Mouse (Mus musculus) lung, embryonic 14.5 days (tissue): ENCODE measurements at regions not wholly inside any gene's neighbourhood (a gene's known extent, or its start where the extent isn't known, plus 50 kb on each side); places are given as distances from the start of the nearest gene placed in this dataset.

Experiments used
- ATAC-seq: fragments of 200-750 bp; cut with Nextera tagmentation; 2 replicates; pipeline ENCODE4 v1.8.0; 2017; ENCODE audit warnings: mild to moderate bottlenecking, moderate TSS enrichment, moderate library complexity; ENCODE audit not compliant: insufficient read depth
- DNase-seq: peaks from one replicate; pipeline ENCODE4 v3.0.0-alpha.2; 2015
- H3K27ac ChIP-seq: fragments of 300-500 bp; sonication (generic); 2 replicates; pipeline ENCODE4 v1.5.1; 2014; ENCODE audit warnings: low read depth, mild to moderate bottlenecking, moderate library complexity
- H3K27me3 ChIP-seq: fragments of 300-500 bp; sonication (generic); 2 replicates; pipeline ENCODE4 v1.6.1; 2014; ENCODE audit warnings: low read length, control low read depth; ENCODE audit not compliant: insufficient read depth
- H3K36me3 ChIP-seq: fragments of 300-500 bp; sonication (generic); 2 replicates; pipeline ENCODE4 v1.6.1; 2014; ENCODE audit warnings: control low read depth; ENCODE audit not compliant: insufficient read depth
- H3K4me1 ChIP-seq: fragments of 300-500 bp; sonication (generic); 2 replicates; pipeline ENCODE4 v1.6.1; 2014; ENCODE audit warnings: antibody characterized with exemption, control low read depth; ENCODE audit not compliant: insufficient read depth
- H3K4me2 ChIP-seq: fragments of 300-500 bp; sonication (generic); 2 replicates; pipeline ENCODE4 v1.6.1; 2014; ENCODE audit warnings: mild to moderate bottlenecking
- H3K4me3 ChIP-seq: fragments of 300-500 bp; sonication (generic); 2 replicates; pipeline ENCODE4 v1.5.1; 2014; ENCODE audit warnings: low read depth, low read length
- H3K9ac ChIP-seq: fragments of 300-500 bp; sonication (generic); 2 replicates; pipeline ENCODE4 v1.6.1; 2014
- H3K9me3 ChIP-seq: fragments of 300-500 bp; sonication (generic); 2 replicates; pipeline ENCODE4 v1.6.1; 2016; ENCODE audit warnings: low read depth, low read length, control low read depth
- CTCF ChIP-seq: IDR thresholded peaks from 2 replicates; pipeline ENCODE4 v1.5.1; 2016; ENCODE audit warnings: antibody characterized with exemption, low read depth
- WGBS: fragments of 180-500 bp; shearing (Covaris S2); extraction: QIAGEN DNeasy Blood & Tissue Kit; methylation state at CpG from one replicate; pipeline ENCODE4 v1.1.7; 2014; 5-methylcytosine and 5-hydroxymethylcytosine counted together

- Histone ChIP-seq H3K4me2 (no peak overlapping the region), H3K36me3 (no peaks in the 10 kb centered on the region), H3K4me3 (no peak overlapping the region), H3K9ac (no peak overlapping the region), H3K27me3 (no peaks in the 10 kb centered on the region), H3K9me3 (no peaks in the 10 kb centered on the region), H3K27ac (no peak overlapping the region), H3K4me1 (no peaks in the 10 kb centered on the region)
- TF ChIP-seq CTCF, result no peak
- 85% methylated on average over 4 of the region's 4 CpGs for WGBS
- no peak for ATAC-seq
- DNase-seq, result no peak
These were observed 173.7 kb upstream of the Prr30 start for GRCm38 (mm10) chr14:101373864-101374263.

- TF ChIP-seq CTCF, result no peak
- Histone ChIP-seq H3K36me3 (no peaks in the 10 kb centered on the region), H3K9ac (no peak overlapping the region), H3K4me1 (no peaks in the 10 kb centered on the region), H3K27me3 (no peaks in the 10 kb centered on the region), H3K4me3 (no peak overlapping the region), H3K9me3 (no peaks in the 10 kb centered on the region), H3K4me2 (no peak overlapping the region), H3K27ac (no peak overlapping the region)
- no peak for ATAC-seq
- 77% methylated on average over 2 of the region's 2 CpGs for WGBS
- no peak for DNase-seq
These were observed 159.7 kb upstream of the Prr30 start for GRCm38 (mm10) chr14:101359860-101360259.

GRCm38 (mm10) chr14:101353009-101353378, 152.9 kb upstream of the Prr30 start:
- no peak for TF ChIP-seq CTCF
- no peak overlapping the region for H3K27ac ChIP-seq
- no peaks in the 10 kb centered on the region; the same call in 1 of the 2 replicates for H3K4me1 ChIP-seq
- no peaks in the 10 kb centered on the region for H3K9me3 ChIP-seq
- 47% methylated on average over 3 of the region's 3 CpGs for WGBS
- H3K4me3 ChIP-seq, result no peak overlapping the region
- ATAC-seq, result no peak
- H3K27me3 ChIP-seq, result no peaks in the 10 kb centered on the region
- no peak overlapping the region for H3K9ac ChIP-seq
- no peak overlapping the region for H3K4me2 ChIP-seq
- no peak for DNase-seq
- no peaks in the 10 kb centered on the region for H3K36me3 ChIP-seq

GRCm38 (mm10) chr14:101352046-101353008, 152.2 kb upstream of the Prr30 start:
- Histone ChIP-seq H3K9ac (no peak overlapping the region), H3K4me2 (no peak overlapping the region), H3K27me3 (no peaks in the 10 kb centered on the region), H3K36me3 (no peaks in the 10 kb centered on the region), H3K27ac (no peak overlapping the region), H3K4me3 (no peak overlapping the region), H3K9me3 (no peaks in the 10 kb centered on the region), H3K4me1 (no peaks in the 10 kb centered on the region; the same call in 1 of the 2 replicates)
- DNase-seq, result peak; percentile 43
- no peak for TF ChIP-seq CTCF
- peak; percentile 60; the same call in 1 of the 2 replicates for ATAC-seq
- 26% methylated on average over 6 of the region's 6 CpGs for WGBS

GRCm38 (mm10) chr14:101340331-101340730, 140.2 kb upstream of the Prr30 start:
- 90% methylated on average over 1 of the region's 1 CpGs for WGBS
- DNase-seq, result no peak
- H3K27me3 ChIP-seq, result no peaks in the 10 kb centered on the region
- no peak overlapping the region for H3K4me3 ChIP-seq
- H3K4me2 ChIP-seq, result no peak overlapping the region
- H3K36me3 ChIP-seq, result no peaks in the 10 kb centered on the region
- no peaks in the 10 kb centered on the region for H3K4me1 ChIP-seq
- no peak for TF ChIP-seq CTCF
- ATAC-seq, result no peak
- no peak overlapping the region for H3K27ac ChIP-seq
- no peaks in the 10 kb centered on the region for H3K9me3 ChIP-seq
- no peak overlapping the region for H3K9ac ChIP-seq

- Histone ChIP-seq H3K4me3 (no peak overlapping the region), H3K27me3 (no peaks in the 10 kb centered on the region), H3K9ac (no peak overlapping the region), H3K27ac (no peak overlapping the region), H3K9me3 (no peaks in the 10 kb centered on the region), H3K4me1 (no peaks in the 10 kb centered on the region), H3K4me2 (no peak overlapping the region), H3K36me3 (no peaks in the 10 kb centered on the region)
- ATAC-seq (no peak), DNase-seq (no peak)
- 53% methylated on average over 4 of the region's 4 CpGs for WGBS
- no peak for TF ChIP-seq CTCF
These were observed 131.9 kb upstream of the Prr30 start for GRCm38 (mm10) chr14:101332015-101332414.

- H3K36me3 ChIP-seq, result no peaks in the 10 kb centered on the region
- no peaks in the 10 kb centered on the region for H3K27me3 ChIP-seq
- WGBS, result 82% methylated on average over 6 of the region's 6 CpGs
These were observed 127.3 kb upstream of the Prr30 start for GRCm38 (mm10) chr14:101327421-101327820.

More at GRCm38 (mm10) chr14:101327421-101327820, 127.3 kb upstream of the Prr30 start:
- H3K27ac ChIP-seq, result no peak overlapping the region
- TF ChIP-seq CTCF, result no peak
- ATAC-seq (no peak), DNase-seq (no peak)
- no peaks in the 10 kb centered on the region for H3K9me3 ChIP-seq
- no peak overlapping the region for H3K4me2 ChIP-seq
- H3K9ac ChIP-seq, result no peak overlapping the region
- H3K4me3 ChIP-seq, result no peak overlapping the region
- H3K4me1 ChIP-seq, result no peaks in the 10 kb centered on the region
